Mouse (Mus musculus) erythroblast, adult 5-6 weeks (primary cell): Measurements from ENCODE around the gene Znrf2. TPM values are rescaled to one million over a fixed set of nuclear protein-coding genes. Genes with fewer than 3 reads are reported as not detected.

ENCODE experiments used
- ATAC-seq: replicated peaks from 2 replicates; pipeline ENCODE4 v1.8.0; 2016; ENCODE audit warnings: moderate number of reproducible peaks, mild to moderate bottlenecking, moderate TSS enrichment, inconsistent platforms; ENCODE audit not compliant: poor library complexity, low FRiP score, severe bottlenecking
- total RNA-seq, 2 experiments: library from RNA; stranded (forward) in 1 of 2; stranded (reverse) in 1 of 2; fragments of 150-400 nt in 1 of 2; fragments of 200-764, 138-1000 nt in 1 of 2; gene quantifications; 2 replicates each; pipeline versions ENCODE4 v1.2.3 to v1.2.4; 2015 to 2017; ENCODE audit warnings: low replicate concordance in 2 of 2

Znrf2 gene
- total RNA-seq, 2 experiments from 2014 or later: 16.2 to 19.4 TPM

GRCm38 (mm10) chr6:54941149-54941548, 124.4 kb downstream of the Znrf2 start:
- no peak for ATAC-seq

Other genes with a start within 250 kb of the Znrf2 start
- gene Plekha8, start 221.8 kb upstream of the Znrf2 start, total RNA-seq (2015; ENCODE audit: low replicate concordance): 0.19 and 1.5 TPM in 2 replicates
- gene Plekha8, start 221.8 kb upstream of the Znrf2 start, total RNA-seq (2017; ENCODE audit: low replicate concordance): 0.26 and 0.70 TPM in 2 replicates
- not detected in 2 replicates for gene Fkbp14, start 219.6 kb upstream of the Znrf2 start, total RNA-seq (2015; ENCODE audit: low replicate concordance)
- not detected in 2 replicates for gene Fkbp14, start 219.6 kb upstream of the Znrf2 start, total RNA-seq (2017; ENCODE audit: low replicate concordance)
- gene Mturn, start 135.3 kb upstream of the Znrf2 start, total RNA-seq (2015; ENCODE audit: low replicate concordance): 4.6 and 9.4 TPM in 2 replicates
- gene Mturn, start 135.3 kb upstream of the Znrf2 start, total RNA-seq (2017; ENCODE audit: low replicate concordance): 13.1 and 14.2 TPM in 2 replicates
- 1.5 and 16.9 TPM in 2 replicates for gene Nod1, start 155.7 kb downstream of the Znrf2 start, total RNA-seq (2015; ENCODE audit: low replicate concordance)
- gene Nod1, start 155.7 kb downstream of the Znrf2 start, total RNA-seq (2017; ENCODE audit: low replicate concordance): 1.6 and 2.6 TPM in 2 replicates
- gene Ggct, start 176.0 kb downstream of the Znrf2 start, total RNA-seq (2015; ENCODE audit: low replicate concordance): 0.63 and 0.96 TPM in 2 replicates
- 0.98 and 4.8 TPM in 2 replicates for gene Ggct, start 176.0 kb downstream of the Znrf2 start, total RNA-seq (2017; ENCODE audit: low replicate concordance)
- 15.9 and 23.6 TPM in 2 replicates for gene Gars, start 221.1 kb downstream of the Znrf2 start, total RNA-seq (2015; ENCODE audit: low replicate concordance)
- 41.8 and 49.3 TPM in 2 replicates for gene Gars, start 221.1 kb downstream of the Znrf2 start, total RNA-seq (2017; ENCODE audit: low replicate concordance)